ENCODE assay signal across 16 mouse cellular contexts in genomic region chr5:17843316-17843715, GRCm38 (mm10). TPM values are rescaled to one million over a fixed set of nuclear protein-coding genes. Genes with fewer than 3 reads are reported as not detected.
A peak's percentile ranks its signal among the peaks of the same experiment; 100 is the strongest.
DNase-seq lines count a peak whose midpoint lies in the region; ATAC-seq and TF ChIP-seq lines count a peak whose summit lies in the region.
"Had no signal": no experiment of that assay in that cellular context is flagged by ENCODE, and none has a peak within 500 bp of the region (broad histone marks: within the 10 kb centered on the region; RNA-seq: fewer than 3 reads in every experiment).

No protein-coding gene starts in this region.

- no peaks in the 10 kb centered on the region for H3K9me3 ChIP-seq in heart, embryonic 12.5 days (replicated peaks)
- H3K9me3 ChIP-seq in kidney, postnatal 0 days (replicated peaks; ENCODE audit: low read length): no peaks in the 10 kb centered on the region
- H3K9me3 ChIP-seq in lung, postnatal 0 days (ENCODE audit: low read length): no peaks in the 10 kb centered on the region
- H3K9me3 ChIP-seq: forebrain, embryonic 13.5 days; liver, embryonic 13.5 days; midbrain, embryonic 12.5 days; neural tube, embryonic 13.5 days had no signal

- no peak; the same call in 1 of the 2 replicates for TF ChIP-seq EP300 in lung, postnatal 0 days (IDR thresholded peaks at IDR 0.05)

- no peaks in the 10 kb centered on the region for H3K27me3 ChIP-seq in heart, embryonic 12.5 days (replicated peaks)
- H3K27me3 ChIP-seq in kidney, postnatal 0 days (ENCODE audit: insufficient read depth, low read length): no peaks in the 10 kb centered on the region
- H3K27me3 ChIP-seq in lung, postnatal 0 days (replicated peaks; ENCODE audit: insufficient read depth, low read length): no peaks in the 10 kb centered on the region
- H3K27me3 ChIP-seq: forebrain, embryonic 13.5 days; liver, embryonic 13.5 days; midbrain, embryonic 12.5 days; neural tube, embryonic 13.5 days had no signal

- DNase-seq in heart, postnatal 25 days (ENCODE audit: low spot score): no peak
- peak; percentile 46 for DNase-seq in kidney, postnatal 0 days (ENCODE audit: low spot score)
- no peak for DNase-seq in kidney, postnatal 4 days
- no peak for DNase-seq in lung, postnatal 0 days (ENCODE audit: low spot score)
- DNase-seq in lung, postnatal 14 days: no peak
- no peak for DNase-seq in adipocyte (ENCODE audit: low spot score)
- DNase-seq: cerebellum, postnatal 14 days; embryo, embryonic 11 days; gastrocnemius, postnatal 25 days; liver, embryonic 13.5 days; spleen, adult 18-20 months; thymus, adult 18-20 months had no signal

- peak overlapping the region; percentile 89; the same call in 1 of the 2 replicates for H3K27ac ChIP-seq in heart, embryonic 12.5 days (ENCODE audit: poor library complexity, severe bottlenecking)
- no peak overlapping the region for H3K27ac ChIP-seq in kidney, postnatal 0 days
- peak overlapping the region; percentile 47 for H3K27ac ChIP-seq in lung, postnatal 0 days (ENCODE audit: low read length)
- H3K27ac ChIP-seq: forebrain, embryonic 13.5 days; liver, embryonic 13.5 days; midbrain, embryonic 12.5 days; neural tube, embryonic 13.5 days had no signal

- ATAC-seq in heart, embryonic 12.5 days (ENCODE audit: insufficient number of reproducible peaks, low FRiP score): no peak
- ATAC-seq in kidney, postnatal 0 days (replicated peaks; ENCODE audit: low FRiP score, low read depth): no peak
- no peak for ATAC-seq in lung, postnatal 0 days
- ATAC-seq: forebrain, embryonic 13.5 days had no signal

- no peaks in the 10 kb centered on the region for H3K36me3 ChIP-seq in heart, embryonic 12.5 days
- H3K36me3 ChIP-seq in kidney, postnatal 0 days (ENCODE audit: insufficient read depth, low read length): no peaks in the 10 kb centered on the region
- no peaks in the 10 kb centered on the region for H3K36me3 ChIP-seq in lung, postnatal 0 days (ENCODE audit: insufficient read depth, low read length)
- H3K36me3 ChIP-seq: liver, embryonic 13.5 days; midbrain, embryonic 12.5 days; neural tube, embryonic 13.5 days had no signal

- no peak overlapping the region for H3K9ac ChIP-seq in heart, embryonic 12.5 days
- H3K9ac ChIP-seq in kidney, postnatal 0 days (ENCODE audit: low read depth, low read length): no peak overlapping the region
- no peak overlapping the region for H3K9ac ChIP-seq in lung, postnatal 0 days (replicated peaks; ENCODE audit: low read depth)
- H3K9ac ChIP-seq: forebrain, embryonic 13.5 days; liver, embryonic 13.5 days; midbrain, embryonic 12.5 days; neural tube, embryonic 13.5 days had no signal

- no peak overlapping the region for H3K4me2 ChIP-seq in heart, embryonic 12.5 days
- H3K4me2 ChIP-seq in kidney, postnatal 0 days (ENCODE audit: low read length): no peak overlapping the region
- H3K4me2 ChIP-seq in lung, postnatal 0 days (replicated peaks; ENCODE audit: low read depth, low read length): no peak overlapping the region
- H3K4me2 ChIP-seq: forebrain, embryonic 13.5 days; liver, embryonic 13.5 days; midbrain, embryonic 12.5 days; neural tube, embryonic 13.5 days had no signal

- intact Hi-C loops in heart, postnatal 25 days (cut with DNase I): loop anchor here (5.0 kb wide), 1 partner anchor 144 kb away; no protein-coding TSS in a partner anchor

- no peak overlapping the region for H3K4me3 ChIP-seq in heart, embryonic 12.5 days
- H3K4me3 ChIP-seq in kidney, postnatal 0 days (replicated peaks; ENCODE audit: low read depth, low read length): no peak overlapping the region
- H3K4me3 ChIP-seq in lung, postnatal 0 days (ENCODE audit: low read depth, low read length): no peak overlapping the region
- H3K4me3 ChIP-seq: forebrain, embryonic 13.5 days; liver, embryonic 13.5 days; midbrain, embryonic 12.5 days; neural tube, embryonic 13.5 days had no signal

- peaks cover 12% of the 10 kb centered on the region for H3K4me1 ChIP-seq in heart, embryonic 12.5 days (replicated peaks)
- H3K4me1 ChIP-seq in kidney, postnatal 0 days (replicated peaks; ENCODE audit: insufficient read depth, low read length): no peaks in the 10 kb centered on the region
- no peaks in the 10 kb centered on the region; the same call in 1 of the 2 replicates for H3K4me1 ChIP-seq in lung, postnatal 0 days (ENCODE audit: insufficient read depth, low read depth, low read length)
- H3K4me1 ChIP-seq: forebrain, embryonic 13.5 days; liver, embryonic 13.5 days; midbrain, embryonic 12.5 days; neural tube, embryonic 13.5 days had no signal

- whole genome bisulfite sequencing in heart, embryonic 12.5 days: 73% methylated on average over 5 of the region's 5 CpGs
- 49% methylated on average over 5 of the region's 5 CpGs for WGBS in kidney, postnatal 0 days
- WGBS in lung, postnatal 0 days: 36% methylated on average over 5 of the region's 5 CpGs

- no peak for TF ChIP-seq CTCF in kidney, postnatal 0 days (IDR thresholded peaks at IDR 0.05; ENCODE audit: low read depth)
- no peak for TF ChIP-seq CTCF in lung, postnatal 0 days (IDR thresholded peaks at IDR 0.05)

RNA-seq across cellular contexts. Expression of gene Cd36, which starts 45.3 kb away (rescaled TPM):
- polyA plus RNA-seq in heart, embryonic 12.5 days (2016; fragmentation: Nextera tagmentation; extraction: Ambion mirVana): 57.4 and 59.2 TPM in 2 replicates
- 1,000 to 10,000 TPM; 1,501 to 1,670 TPM for total RNA-seq in heart, postnatal 25 days (2021)
- polyA plus RNA-seq in kidney, postnatal 0 days (2015; fragmentation: Nextera tagmentation; extraction: Ambion mirVana): 22.6 and 25.0 TPM in 2 replicates
- polyA plus RNA-seq in lung, postnatal 0 days (2015; fragmentation: Nextera tagmentation; extraction: Ambion mirVana): 448 and 458 TPM in 2 replicates
